In genomic region chr14:77150556-77150955, GRCm38 (mm10) we compare ENCODE assay signal across 20 mouse cellular contexts. TPM values are rescaled to one million over a fixed set of nuclear protein-coding genes. Genes with fewer than 3 reads are reported as not detected.
DNase-seq lines count a peak whose midpoint lies in the region; ATAC-seq and TF ChIP-seq lines count a peak whose summit lies in the region.
"Had no signal": no experiment of that assay in that cellular context is flagged by ENCODE, and none has a peak within 500 bp of the region (broad histone marks: within the 10 kb centered on the region; RNA-seq: fewer than 3 reads in every experiment).

No protein-coding gene starts in this region.

- H3K27me3 ChIP-seq in kidney, embryonic 14.5 days (ENCODE audit: control insufficient read depth, insufficient read depth, low read length): peaks cover 7% of the 10 kb centered on the region
- H3K27me3 ChIP-seq: hindbrain, embryonic 12.5 days had no signal

- TF ChIP-seq CTCF in brain, embryonic 14.5 days (IDR thresholded peaks at IDR 0.05; ENCODE audit: borderline replicate concordance, extremely low read depth, insufficient read depth, insufficient read length): no peak

- no peak overlapping the region for H3K4me3 ChIP-seq in kidney, embryonic 14.5 days (ENCODE audit: low read length)
- H3K4me3 ChIP-seq: embryonic facial prominence, embryonic 13.5 days; forebrain, embryonic 13.5 days; heart, embryonic 12.5 days; hindbrain, embryonic 12.5 days had no signal

- intact Hi-C loops in heart, postnatal 36 days (cut with DNase I): no loop called here

- H3K36me3 ChIP-seq in kidney, embryonic 14.5 days (ENCODE audit: control insufficient read depth, insufficient read depth, low read length): no peaks in the 10 kb centered on the region
- H3K36me3 ChIP-seq: embryonic facial prominence, embryonic 13.5 days; heart, embryonic 12.5 days; hindbrain, embryonic 12.5 days had no signal

- no peak overlapping the region for H3K9ac ChIP-seq in kidney, embryonic 14.5 days (ENCODE audit: low read depth, low read length)
- H3K9ac ChIP-seq: embryonic facial prominence, embryonic 13.5 days; forebrain, embryonic 13.5 days; forebrain, postnatal 0 days; heart, embryonic 12.5 days; hindbrain, embryonic 12.5 days had no signal

- no peaks in the 10 kb centered on the region for H3K9me3 ChIP-seq in kidney, embryonic 14.5 days (ENCODE audit: control insufficient read depth, low read length)
- H3K9me3 ChIP-seq: embryonic facial prominence, embryonic 13.5 days; forebrain, embryonic 13.5 days; heart, embryonic 12.5 days; hindbrain, embryonic 12.5 days had no signal

- no peak for TF ChIP-seq POLR2A in brain, embryonic 14.5 days (IDR thresholded peaks at IDR 0.05; ENCODE audit: borderline replicate concordance, extremely low read depth, insufficient read depth, insufficient read length, poor library complexity, severe bottlenecking)

- ATAC-seq in kidney, embryonic 14.5 days (ENCODE audit: low FRiP score, low TSS enrichment): no peak
- ATAC-seq: forebrain, embryonic 13.5 days; forebrain, postnatal 0 days; hindbrain, embryonic 16.5 days had no signal

- H3K4me2 ChIP-seq in kidney, embryonic 14.5 days (replicated peaks; ENCODE audit: low read depth, low read length): no peak overlapping the region
- H3K4me2 ChIP-seq: embryonic facial prominence, embryonic 13.5 days; forebrain, embryonic 13.5 days; heart, embryonic 12.5 days; hindbrain, embryonic 12.5 days had no signal

- no peak overlapping the region for H3K27ac ChIP-seq in kidney, embryonic 14.5 days (ENCODE audit: low read depth, low read length)
- H3K27ac ChIP-seq: embryonic facial prominence, embryonic 13.5 days; forebrain, embryonic 13.5 days; hindbrain, embryonic 12.5 days had no signal

- WGBS in kidney, embryonic 14.5 days: 77% methylated on average over 6 of the region's 6 CpGs

- DNase-seq in heart, adult 11 months: peak; percentile 72
- DNase-seq in heart, postnatal 36 days: no peak
- peak; percentile 58 for DNase-seq in kidney, adult 9 months
- DNase-seq in brain, embryonic 14.5 days (ENCODE audit: low read depth): peak; percentile 14
- DNase-seq in kidney, postnatal 36 days: peak; percentile 19 to 66
- DNase-seq in retina, postnatal 1 day: no peak
- no peak for DNase-seq in B cell, adult 2 months
- DNase-seq: adrenal gland, postnatal 10 days; cerebellum, adult 11-12 months; cerebellum, adult 9-11 months; cerebellum, postnatal 36 days; forebrain, postnatal 0 days; gastrocnemius, postnatal 14 days; heart, postnatal 4 days had no signal

- no peaks in the 10 kb centered on the region; the same call in 1 of the 2 replicates for H3K4me1 ChIP-seq in kidney, embryonic 14.5 days (ENCODE audit: control insufficient read depth, insufficient read depth, low read length)

RNA-seq across cellular contexts. Expression of gene Enox1, which starts 6.0 kb away (rescaled TPM):
- 1 to 10 TPM in 1 of 2 experiments, under 1 TPM in 1; 0.94 to 1.0 TPM for total RNA-seq in heart, postnatal 36 days (2021)
- polyA plus RNA-seq in kidney, embryonic 14.5 days (2014; fragmentation: Nextera tagmentation; extraction: Ambion mirVana): 3.6 and 7.0 TPM in 2 replicates
- 34.3 and 34.9 TPM in 2 replicates for polyA plus RNA-seq in brain, embryonic 14.5 days (2012; rRNA removed)

Comparison
In these comparisons a context has a peak if more than half of its experiments do, and no peak if none do; other contexts are left out.
1. DNase-seq: peak in heart, adult 11 months (single experiment), kidney, adult 9 months (single experiment), brain, embryonic 14.5 days (single experiment) and kidney, postnatal 36 days (2 of 2); none in heart, postnatal 36 days (0 of 2), retina, postnatal 1 day (single experiment) and B cell, adult 2 months (0 of 2).